Mouse (Mus musculus) CH12.LX (cell line): ENCODE measurements at regions not wholly inside any gene's neighbourhood (a gene's known extent, or its start where the extent isn't known, plus 50 kb on each side); places are given as distances from the start of the nearest gene placed in this dataset.

Source experiments
- DNase-seq: peaks from one replicate; pipeline ENCODE4 v3.0.0-alpha.2; 2013; ENCODE audit errors: extremely low read depth
- H3K27ac ChIP-seq: 2 replicates; pipeline ENCODE4 v1.5.1; 2012; ENCODE audit warnings: low read depth, mild to moderate bottlenecking, control low read depth, moderate library complexity; ENCODE audit not compliant: insufficient read depth
- H3K27me3 ChIP-seq: replicated peaks from 2 replicates; pipeline ENCODE3; 2012; ENCODE audit warnings: inconsistent platforms
- H3K36me3 ChIP-seq, 2 experiments: replicated peaks in 1 of 2; 2 replicates each; pipeline versions ENCODE3 to v1.6.1; 2012; ENCODE audit warnings: inconsistent platforms in 1 of 2, low read length in 1 of 2, mild to moderate bottlenecking in 1 of 2, mixed read lengths in 1 of 2, moderate library complexity in 1 of 2; ENCODE audit not compliant: control insufficient read depth in 1 of 2, insufficient read depth in 1 of 2
- H3K4me1 ChIP-seq, 2 experiments: 2 replicates each; pipeline ENCODE4 v1.6.1; 2012; ENCODE audit warnings: inconsistent platforms in 1 of 2, moderate library complexity in 1 of 2; ENCODE audit not compliant: insufficient read depth in 2 of 2, control insufficient read depth in 1 of 2
- H3K4me2 ChIP-seq: 2 replicates; pipeline ENCODE4 v1.6.1; 2012; ENCODE audit warnings: low read depth, mild to moderate bottlenecking, control low read depth; ENCODE audit not compliant: poor library complexity, insufficient read depth, severe bottlenecking
- H3K4me3 ChIP-seq, 3 experiments: fragments of 150-350 bp in 1 of 3; sonication (generic) in 1 of 3; replicated peaks in 1 of 3; 2 replicates each; pipeline versions ENCODE3 to v1.5.1; 2011 to 2012; ENCODE audit warnings: low read depth in 2 of 3, low read length in 2 of 3, mild to moderate bottlenecking in 2 of 3, moderate library complexity in 2 of 3, control low read depth in 1 of 3, improper control_type of control experiment in 1 of 3, inconsistent platforms in 1 of 3, mixed read lengths in 1 of 3; ENCODE audit not compliant: poor library complexity in 1 of 3
- H3K79me2 ChIP-seq: replicated peaks from 2 replicates; pipeline ENCODE4 v1.6.1; 2012; ENCODE audit warnings: mild to moderate bottlenecking, moderate library complexity; ENCODE audit not compliant: control insufficient read depth, poor library complexity, insufficient read depth, severe bottlenecking; ENCODE audit errors: extremely low read depth
- H3K9ac ChIP-seq: 2 replicates; pipeline ENCODE4 v1.6.1; 2012; ENCODE audit warnings: low read depth, mild to moderate bottlenecking, control low read depth, moderate library complexity; ENCODE audit not compliant: insufficient read depth
- H3K9me3 ChIP-seq: replicated peaks from 2 replicates; pipeline ENCODE3; 2012; ENCODE audit warnings: low read length, inconsistent platforms, mixed read lengths
- E2F4 ChIP-seq: IDR thresholded peaks from 2 replicates; pipeline ENCODE4 v1.6.1; 2011; ENCODE audit warnings: low read depth, low read length, improper control_type of control experiment; ENCODE audit not compliant: insufficient replicate concordance
- GABPA ChIP-seq: IDR thresholded peaks from 2 replicates; pipeline ENCODE4 v1.6.1; 2012; ENCODE audit warnings: low read depth, low read length, improper control_type of control experiment, inconsistent platforms; ENCODE audit not compliant: insufficient replicate concordance
- HCFC1 ChIP-seq: IDR thresholded peaks from 2 replicates; pipeline ENCODE4 v1.6.1; 2012; ENCODE audit warnings: low read depth, mild to moderate bottlenecking, inconsistent platforms, low read length, improper control_type of control experiment
- JUN ChIP-seq: IDR thresholded peaks from 2 replicates; pipeline ENCODE4 v1.6.1; 2011; ENCODE audit warnings: low read depth, mild to moderate bottlenecking, low read length, improper control_type of control experiment, moderate library complexity; ENCODE audit not compliant: insufficient read depth
- JUND ChIP-seq: conservative IDR thresholded peaks from 2 replicates; pipeline ENCODE4 v1.6.1; 2011; ENCODE audit warnings: low read depth, low read length, improper control_type of control experiment
- MAFK ChIP-seq: IDR thresholded peaks from 2 replicates; pipeline ENCODE4 v1.6.1; 2011; ENCODE audit warnings: low read length, improper control_type of control experiment; ENCODE audit not compliant: insufficient replicate concordance
- MAX ChIP-seq: IDR thresholded peaks from 2 replicates; pipeline ENCODE4 v1.6.1; 2011; ENCODE audit warnings: low read length, improper control_type of control experiment
- MXI1 ChIP-seq: IDR thresholded peaks from 2 replicates; pipeline ENCODE4 v1.6.1; 2011; ENCODE audit warnings: mild to moderate bottlenecking, low read depth, low read length, improper control_type of control experiment
- RAD21 ChIP-seq: IDR thresholded peaks from 2 replicates; pipeline ENCODE4 v1.6.1; 2011; ENCODE audit warnings: low read depth, mild to moderate bottlenecking, low read length, improper control_type of control experiment, moderate library complexity
- SIN3A ChIP-seq: IDR thresholded peaks from 2 replicates; pipeline ENCODE4 v1.6.1; 2012; ENCODE audit warnings: low read length, improper control_type of control experiment, inconsistent platforms
- SMC3 ChIP-seq: IDR thresholded peaks from 2 replicates; pipeline ENCODE4 v1.6.1; 2011; ENCODE audit warnings: low read depth, low read length, improper control_type of control experiment
- TBP ChIP-seq: conservative IDR thresholded peaks from 2 replicates; pipeline ENCODE4 v1.6.1; 2011; ENCODE audit warnings: low read depth, low read length, improper control_type of control experiment
- UBTF ChIP-seq: IDR thresholded peaks from 2 replicates; pipeline ENCODE4 v1.6.1; 2012; ENCODE audit warnings: low read depth, mild to moderate bottlenecking, inconsistent platforms, low read length, improper control_type of control experiment, moderate library complexity
- USF1 ChIP-seq: IDR thresholded peaks from 2 replicates; pipeline ENCODE4 v1.6.1; 2014; ENCODE audit warnings: low read depth, mild to moderate bottlenecking, inconsistent platforms, low read length, improper control_type of control experiment
- USF2 ChIP-seq: conservative IDR thresholded peaks from 2 replicates; pipeline ENCODE4 v1.6.1; 2011; ENCODE audit warnings: low read depth, low read length, improper control_type of control experiment
- ZC3H11A ChIP-seq: IDR thresholded peaks from 2 replicates; pipeline ENCODE4 v1.6.1; 2012; ENCODE audit warnings: low read depth, mild to moderate bottlenecking, inconsistent platforms, low read length, improper control_type of control experiment
- dilution Hi-C: fragments of 300-500 bp; cut with MboI; formaldehyde crosslinking; loops from 2 replicates; pipeline ENCODE4 v1.14.3; 2020; ENCODE audit warnings: low sequenced_read_pairs; ENCODE audit not compliant: extremely low pct_unique_long_range_greater_than_20kb, extremely low pct_ligation_motif_present
- in situ Hi-C: fragments of 300-500 bp; cut with MboI; formaldehyde crosslinking; loops from 3 replicates; pipeline ENCODE4 v1.14.3; 2019; ENCODE audit warnings: low sequenced_read_pairs, low pct_ligation_motif_present, low pct_unique_long_range_greater_than_20kb, mixed read lengths

DNA sequence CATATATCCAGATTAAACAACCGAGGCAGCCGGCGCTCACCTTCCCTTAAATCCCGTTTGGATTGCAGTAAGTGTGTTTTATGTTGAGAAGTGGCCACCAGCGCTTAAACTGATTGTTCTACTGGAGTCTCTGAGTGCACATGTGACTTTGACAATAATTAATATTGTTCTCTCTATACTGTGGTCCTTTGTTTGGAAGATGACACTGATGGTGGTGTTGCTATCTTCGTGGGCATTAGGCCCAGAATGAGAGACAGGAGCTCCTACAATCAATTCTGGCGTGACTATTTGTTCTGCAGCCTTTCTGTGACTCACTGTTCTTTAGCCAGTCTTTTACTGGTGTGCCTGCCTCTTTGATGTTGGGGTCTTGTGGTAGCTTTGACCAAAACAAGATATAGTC, 240.1 kb upstream of the Zeb2 start:
- Histone ChIP-seq H3K9me3 (no peaks in the 10 kb centered on the region), H3K27ac (no peak overlapping the region), H3K4me3 (no peak overlapping the region), H3K79me2 (no peaks in the 10 kb centered on the region), H3K36me3 (no peaks in the 10 kb centered on the region), H3K9ac (no peak overlapping the region), H3K4me2 (no peak overlapping the region), H3K27me3 (no peaks in the 10 kb centered on the region), H3K4me1 (no peaks in the 10 kb centered on the region)
- dilution Hi-C loops, result no loop called here
- no peak for TF ChIP-seq USF1
- TF ChIP-seq SIN3A, result no peak
- no peak for TF ChIP-seq MAFK
- TF ChIP-seq GABPA, result no peak
- TF ChIP-seq E2F4, result no peak
- no peak for TF ChIP-seq JUN
- no peak for TF ChIP-seq MAX
- no peak for TF ChIP-seq MXI1
- DNase-seq, result no peak
- in situ Hi-C loops, result no loop called here

DNA sequence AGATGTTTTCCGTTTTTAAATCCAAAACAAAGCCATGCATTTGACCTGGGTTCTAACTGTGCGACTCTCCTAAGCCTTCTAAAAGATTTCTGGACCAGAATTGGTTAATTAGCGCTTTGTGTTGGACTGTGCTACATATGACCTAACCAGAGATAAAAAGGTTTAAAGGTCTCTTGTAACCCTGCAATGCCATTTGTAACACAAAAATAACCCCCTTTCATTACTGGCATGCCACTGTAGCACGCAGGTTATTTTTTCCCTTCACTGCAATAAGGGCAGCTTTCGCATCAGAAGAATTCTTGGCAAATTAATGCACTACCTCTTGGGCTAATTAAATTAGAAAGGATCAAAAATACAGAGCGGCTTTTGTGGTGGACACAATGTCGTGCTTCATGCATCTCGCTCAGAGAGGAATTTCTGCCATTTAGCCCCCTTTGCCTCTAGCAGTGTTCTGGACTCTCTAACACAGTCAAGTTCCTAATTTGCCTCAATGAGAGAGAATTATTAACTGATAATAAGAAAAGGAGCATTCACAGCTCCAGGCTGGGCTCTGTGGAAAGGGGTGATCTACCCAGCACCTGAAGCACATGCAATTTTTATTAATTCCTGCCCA, 239.5 kb upstream of the Zeb2 start:
- H3K4me3 ChIP-seq, result no peak overlapping the region
- no peak overlapping the region for H3K9ac ChIP-seq
- no peaks in the 10 kb centered on the region for H3K27me3 ChIP-seq
- no peak overlapping the region for H3K27ac ChIP-seq
- no peaks in the 10 kb centered on the region for H3K36me3 ChIP-seq
- H3K4me2 ChIP-seq, result no peak overlapping the region
- H3K79me2 ChIP-seq, result no peaks in the 10 kb centered on the region
- H3K9me3 ChIP-seq, result no peaks in the 10 kb centered on the region
- DNase-seq, result no peak
- dilution Hi-C loops, result no loop called here
- in situ Hi-C loops, result no loop called here
- H3K4me1 ChIP-seq, result no peaks in the 10 kb centered on the region
- TF ChIP-seq USF1 (no peak), JUND (no peak), RAD21 (no peak), SMC3 (no peak), USF2 (no peak), ZC3H11A (no peak), TBP (no peak), UBTF (no peak), HCFC1 (no peak)
